Mouse (Mus musculus): ENCODE results near the gene Usp54.

GRCm38 (mm10) chr14:20621903-20622302, 19.0 kb downstream of the Usp54 start:
- TF ChIP-seq CTCF (IDR thresholded peaks at IDR 0.05; ENCODE audit: low read depth) (no peak), EP300 (IDR thresholded peaks at IDR 0.05; ENCODE audit: low read depth) (no peak)
